ENCODE assay signal across 9 mouse cellular contexts in the genomic region with DNA sequence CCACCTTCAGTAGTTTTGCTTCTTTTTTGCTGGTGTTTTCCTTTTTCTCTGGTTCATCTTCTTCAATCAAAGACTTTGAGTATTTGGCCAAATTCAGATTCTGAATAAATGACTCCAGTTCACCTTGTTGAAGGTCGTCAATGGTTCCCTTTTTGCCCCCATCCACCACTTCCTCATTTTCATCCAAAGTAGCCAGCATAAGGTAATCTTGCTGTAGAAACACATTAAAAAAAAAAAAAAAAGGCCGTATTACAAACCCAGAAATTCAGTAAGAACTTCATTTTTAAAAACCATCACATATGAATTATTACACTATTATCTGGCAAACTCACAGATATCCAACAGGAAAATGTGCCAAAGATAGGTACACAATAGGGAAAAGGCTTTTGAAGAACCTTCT. TPM values are rescaled to one million over a fixed set of nuclear protein-coding genes. Genes with fewer than 3 reads are reported as not detected.
DNase-seq lines count a peak whose midpoint lies in the region; ATAC-seq and TF ChIP-seq lines count a peak whose summit lies in the region.
"Had no signal": no experiment of that assay in that cellular context is flagged by ENCODE, and none has a peak within 500 bp of the region (broad histone marks: within the 10 kb centered on the region; RNA-seq: fewer than 3 reads in every experiment).

No protein-coding gene starts in this region.

- H3K79me2 ChIP-seq in CH12.LX (replicated peaks; ENCODE audit: control insufficient read depth, extremely low read depth, insufficient read depth, poor library complexity, severe bottlenecking) = peaks cover 50% of the 10 kb centered on the region

- dilution Hi-C loops in CH12.LX (cut with MboI; ENCODE audit: extremely low pct_ligation_motif_present, extremely low pct_unique_long_range_greater_than_20kb, low sequenced_read_pairs) = no loop called here

- no peak for TF ChIP-seq EP300 in CH12.LX (IDR thresholded peaks at IDR 0.05; ENCODE audit: low read length)
- no peak for TF ChIP-seq EP300 in liver, postnatal 0 days (IDR thresholded peaks at IDR 0.05; ENCODE audit: low read depth)

- peaks cover 48% of the 10 kb centered on the region for H3K36me3 ChIP-seq in heart, embryonic 12.5 days
- peaks cover 40 to 56% of the 10 kb centered on the region in 2 experiments for H3K36me3 ChIP-seq in CH12.LX (replicated peaks in 1 of 2; ENCODE audit: control insufficient read depth in 1 of 2, insufficient read depth in 1 of 2, low read length in 1 of 2)
- H3K36me3 ChIP-seq in forebrain, postnatal 0 days (ENCODE audit: insufficient read depth) = peaks cover 38% of the 10 kb centered on the region
- H3K36me3 ChIP-seq in liver, postnatal 0 days (replicated peaks; ENCODE audit: insufficient read depth, low read length) = peaks cover 44% of the 10 kb centered on the region

- 63% methylated on average over 2 of the region's 2 CpGs for WGBS in heart, embryonic 12.5 days
- WGBS in forebrain, postnatal 0 days = 85% methylated on average over 2 of the region's 2 CpGs
- WGBS in liver, postnatal 0 days (ENCODE audit: insufficient replicate concordance) = 32% methylated on average over 2 of the region's 2 CpGs

- peaks cover 20% of the 10 kb centered on the region for H3K4me1 ChIP-seq in heart, embryonic 12.5 days (replicated peaks)
- peaks cover 9 to 48% of the 10 kb centered on the region in 2 experiments for H3K4me1 ChIP-seq in CH12.LX (ENCODE audit: control insufficient read depth in 1 of 2, insufficient read depth in 2 of 2)
- H3K4me1 ChIP-seq in forebrain, postnatal 0 days (ENCODE audit: insufficient read depth) = no peaks in the 10 kb centered on the region
- H3K4me1 ChIP-seq in liver, postnatal 0 days (ENCODE audit: insufficient read depth) = peaks cover 14% of the 10 kb centered on the region

- in situ Hi-C loops in CH12.LX (cut with MboI; ENCODE audit: low pct_ligation_motif_present, low pct_unique_long_range_greater_than_20kb, low sequenced_read_pairs) = no loop called here

- TF ChIP-seq POLR2A in CH12.LX (IDR thresholded peaks at IDR 0.05; ENCODE audit: low read depth, low read length) = no peak

- peak overlapping the region; percentile 91 for H3K4me3 ChIP-seq in heart, embryonic 12.5 days
- H3K4me3 ChIP-seq in CH12.LX (replicated peaks in 1 of 3; ENCODE audit: low read depth in 2 of 3, low read length in 2 of 3, poor library complexity in 1 of 3) = peak overlapping the region; percentile 78 to 96 (median 91)
- peak overlapping the region; percentile 89 for H3K4me3 ChIP-seq in forebrain, postnatal 0 days (ENCODE audit: low read depth, low read length)
- peak overlapping the region; percentile 88 for H3K4me3 ChIP-seq in liver, postnatal 0 days (ENCODE audit: low read depth, low read length)

- TF ChIP-seq RAD21 in CH12.LX (IDR thresholded peaks at IDR 0.05; ENCODE audit: low read depth, low read length) = no peak

- H3K9me3 ChIP-seq in heart, embryonic 12.5 days (replicated peaks) = no peaks in the 10 kb centered on the region
- H3K9me3 ChIP-seq in CH12.LX (replicated peaks; ENCODE audit: low read length) = no peaks in the 10 kb centered on the region
- no peaks in the 10 kb centered on the region for H3K9me3 ChIP-seq in forebrain, postnatal 0 days (ENCODE audit: low read length)
- H3K9me3 ChIP-seq in liver, postnatal 0 days (ENCODE audit: low read length) = no peaks in the 10 kb centered on the region

- DNase-seq in heart, postnatal 4 days = no peak
- DNase-seq in CH12.LX (ENCODE audit: extremely low read depth) = no peak
- DNase-seq in forebrain, postnatal 0 days = no peak
- DNase-seq in liver, postnatal 0 days = no peak
- DNase-seq in urinary bladder, postnatal 36 days (ENCODE audit: low spot score in 2 of 2) = no peak
- no peak for DNase-seq in cerebellum, adult 9-11 months
- DNase-seq in urinary bladder, adult 2 months (ENCODE audit: low spot score) = no peak
- DNase-seq: thymus, postnatal 25 days had no signal

- no peak overlapping the region for H3K27ac ChIP-seq in heart, embryonic 12.5 days (ENCODE audit: poor library complexity, severe bottlenecking)
- no peak overlapping the region for H3K27ac ChIP-seq in CH12.LX (ENCODE audit: insufficient read depth, low read depth)
- no peak overlapping the region for H3K27ac ChIP-seq in forebrain, postnatal 0 days (ENCODE audit: low read depth, low read length)
- H3K27ac ChIP-seq in liver, postnatal 0 days (ENCODE audit: low read depth) = peak overlapping the region; percentile 70; the same call in 1 of the 2 replicates

- TF ChIP-seq CTCF in CH12.LX (conservative IDR thresholded peaks at IDR 0.05 in 1 of 2, IDR thresholded peaks at IDR 0.05 in 1 of 2; ENCODE audit: low read depth in 2 of 2, low read length in 2 of 2) = no peak
- no peak for TF ChIP-seq CTCF in forebrain, postnatal 0 days (IDR thresholded peaks at IDR 0.05; ENCODE audit: low read depth)
- TF ChIP-seq CTCF in liver, postnatal 0 days (IDR thresholded peaks at IDR 0.05; ENCODE audit: low read depth) = no peak

- peak overlapping the region; percentile 90 for H3K4me2 ChIP-seq in heart, embryonic 12.5 days
- peak overlapping the region; percentile 82 for H3K4me2 ChIP-seq in CH12.LX (ENCODE audit: insufficient read depth, low read depth, poor library complexity, severe bottlenecking)
- peak overlapping the region; percentile 66 for H3K4me2 ChIP-seq in forebrain, postnatal 0 days (ENCODE audit: low read depth)
- peak overlapping the region; percentile 80 for H3K4me2 ChIP-seq in liver, postnatal 0 days (ENCODE audit: low read depth, low read length)

- H3K9ac ChIP-seq in heart, embryonic 12.5 days = peak overlapping the region; percentile 83; the same call in 1 of the 2 replicates
- peak overlapping the region; percentile 77 for H3K9ac ChIP-seq in CH12.LX (ENCODE audit: insufficient read depth, low read depth)
- H3K9ac ChIP-seq in forebrain, postnatal 0 days = peak overlapping the region; percentile 76
- H3K9ac ChIP-seq in liver, postnatal 0 days (replicated peaks) = peak overlapping the region; percentile 86

- no peaks in the 10 kb centered on the region for H3K27me3 ChIP-seq in heart, embryonic 12.5 days (replicated peaks)
- H3K27me3 ChIP-seq in CH12.LX (replicated peaks) = no peaks in the 10 kb centered on the region
- H3K27me3 ChIP-seq in forebrain, postnatal 0 days (ENCODE audit: insufficient read depth, low read length) = no peaks in the 10 kb centered on the region
- H3K27me3 ChIP-seq in liver, postnatal 0 days (ENCODE audit: insufficient read depth, low read length) = no peaks in the 10 kb centered on the region

- ATAC-seq in heart, embryonic 12.5 days (ENCODE audit: insufficient number of reproducible peaks, low FRiP score) = no peak
- no peak for ATAC-seq in forebrain, postnatal 0 days
- ATAC-seq in liver, postnatal 0 days = no peak

RNA-seq across cellular contexts. Expression of gene Cebpz, which starts 1.0 kb away (rescaled TPM):
- polyA plus RNA-seq in heart, embryonic 12.5 days (2016; fragmentation: Nextera tagmentation; extraction: Ambion mirVana) = 37.5 and 40.4 TPM in 2 replicates
- total RNA-seq in heart, postnatal 4 days (2021) = 10 to 100 TPM; 19.3 to 20.6 TPM
- total RNA-seq in CH12.LX (2012; rRNA removed) (43.3 and 60.3 TPM in 2 replicates), CH12.LX (2014; rRNA removed) (61.2 and 71.5 TPM in 2 replicates)
- polyA plus RNA-seq in CH12.LX (2012; ENCODE audit: insufficient read length, low read depth) = 70.1 and 86.7 TPM in 2 replicates
- 31.9 and 32.2 TPM in 2 replicates for total RNA-seq in forebrain, postnatal 0 days (2014; rRNA removed)
- 49.8 and 50.0 TPM in 2 replicates for polyA plus RNA-seq in forebrain, postnatal 0 days (2015; fragmentation: Nextera tagmentation; extraction: Ambion mirVana)
- polyA plus RNA-seq in liver, postnatal 0 days (2015; fragmentation: Nextera tagmentation; extraction: Ambion mirVana) = 32.1 and 34.6 TPM in 2 replicates
- 15.1 and 19.2 TPM in 2 replicates for polyA plus RNA-seq in urinary bladder, adult 2 months (2012; rRNA removed)

RNA-seq across cellular contexts. Expression of gene Ndufaf7, which starts 1.1 kb away (rescaled TPM):
- polyA plus RNA-seq in heart, embryonic 12.5 days (2016; fragmentation: Nextera tagmentation; extraction: Ambion mirVana) = 61.2 and 65.4 TPM in 2 replicates
- total RNA-seq in heart, postnatal 4 days (2021) = 10 to 100 TPM; 49.2 to 53.5 TPM
- total RNA-seq in CH12.LX (2012; rRNA removed) (41.7 and 46.7 TPM in 2 replicates), CH12.LX (2014; rRNA removed) (42.4 and 50.2 TPM in 2 replicates)
- polyA plus RNA-seq in CH12.LX (2012; ENCODE audit: insufficient read length, low read depth) = 54.1 and 68.4 TPM in 2 replicates
- 32.5 and 32.7 TPM in 2 replicates for total RNA-seq in forebrain, postnatal 0 days (2014; rRNA removed)
- polyA plus RNA-seq in forebrain, postnatal 0 days (2015; fragmentation: Nextera tagmentation; extraction: Ambion mirVana) = 49.9 and 66.4 TPM in 2 replicates
- 18.8 and 22.2 TPM in 2 replicates for polyA plus RNA-seq in liver, postnatal 0 days (2015; fragmentation: Nextera tagmentation; extraction: Ambion mirVana)
- 28.1 and 29.5 TPM in 2 replicates for polyA plus RNA-seq in urinary bladder, adult 2 months (2012; rRNA removed)

RNA-seq across cellular contexts. Expression of gene Cebpzos, which starts 19.6 kb away (rescaled TPM):
- polyA plus RNA-seq in heart, embryonic 12.5 days (2016; fragmentation: Nextera tagmentation; extraction: Ambion mirVana) = 78.2 and 80.4 TPM in 2 replicates
- total RNA-seq in heart, postnatal 4 days (2021) = 10 to 100 TPM; 39.7 to 40.9 TPM
- total RNA-seq in CH12.LX (2012; rRNA removed) (27.8 and 29.9 TPM in 2 replicates), CH12.LX (2014; rRNA removed) (62.0 and 63.7 TPM in 2 replicates)
- polyA plus RNA-seq in CH12.LX (2012; ENCODE audit: insufficient read length, low read depth) = 25.9 and 34.8 TPM in 2 replicates
- 40.1 and 44.6 TPM in 2 replicates for total RNA-seq in forebrain, postnatal 0 days (2014; rRNA removed)
- polyA plus RNA-seq in forebrain, postnatal 0 days (2015; fragmentation: Nextera tagmentation; extraction: Ambion mirVana) = 127 and 147 TPM in 2 replicates
- 57.0 and 59.5 TPM in 2 replicates for polyA plus RNA-seq in liver, postnatal 0 days (2015; fragmentation: Nextera tagmentation; extraction: Ambion mirVana)
- polyA plus RNA-seq in urinary bladder, adult 2 months (2012; rRNA removed) = 30.3 and 37.0 TPM in 2 replicates

RNA-seq across cellular contexts. Expression of gene Sult6b1, which starts 29.1 kb away (rescaled TPM):
- 0.15 TPM in 1 of 2 replicates, not detected in the other for polyA plus RNA-seq in heart, embryonic 12.5 days (2016; fragmentation: Nextera tagmentation; extraction: Ambion mirVana)
- not detected for total RNA-seq in heart, postnatal 4 days (2021)
- total RNA-seq in CH12.LX (2012; rRNA removed) (0.08 TPM in 1 of 2 replicates, not detected in the other), CH12.LX (2014; rRNA removed) (0.46 TPM in 1 of 2 replicates, not detected in the other)
- 0.19 and 0.34 TPM in 2 replicates for polyA plus RNA-seq in CH12.LX (2012; ENCODE audit: insufficient read length, low read depth)
- not detected in 2 replicates for total RNA-seq in forebrain, postnatal 0 days (2014; rRNA removed)
- not detected in 2 replicates for polyA plus RNA-seq in forebrain, postnatal 0 days (2015; fragmentation: Nextera tagmentation; extraction: Ambion mirVana)
- polyA plus RNA-seq in liver, postnatal 0 days (2015; fragmentation: Nextera tagmentation; extraction: Ambion mirVana) = 0.07 and 0.08 TPM in 2 replicates
- polyA plus RNA-seq in urinary bladder, adult 2 months (2012; rRNA removed) = not detected in 2 replicates

RNA-seq across cellular contexts. Expression of gene Eif2ak2, which starts 53.5 kb away (rescaled TPM):
- 11.1 and 11.7 TPM in 2 replicates for polyA plus RNA-seq in heart, embryonic 12.5 days (2016; fragmentation: Nextera tagmentation; extraction: Ambion mirVana)
- total RNA-seq in heart, postnatal 4 days (2021) = 10 to 100 TPM; 20.9 to 23.2 TPM
- 9.8 and 11.6 TPM in 2 replicates for total RNA-seq in CH12.LX (2012; rRNA removed)
- 13.6 and 15.6 TPM in 2 replicates for total RNA-seq in CH12.LX (2014; rRNA removed)
- 25.0 and 27.4 TPM in 2 replicates for polyA plus RNA-seq in CH12.LX (2012; ENCODE audit: insufficient read length, low read depth)
- total RNA-seq in forebrain, postnatal 0 days (2014; rRNA removed) = 2.8 and 5.4 TPM in 2 replicates
- 1.7 and 3.6 TPM in 2 replicates for polyA plus RNA-seq in forebrain, postnatal 0 days (2015; fragmentation: Nextera tagmentation; extraction: Ambion mirVana)
- 7.4 and 8.4 TPM in 2 replicates for polyA plus RNA-seq in liver, postnatal 0 days (2015; fragmentation: Nextera tagmentation; extraction: Ambion mirVana)
- polyA plus RNA-seq in urinary bladder, adult 2 months (2012; rRNA removed) = 7.9 and 13.0 TPM in 2 replicates
